Mouse (Mus musculus) c-Kit-positive CD71-positive TER-119-negative erythroid progenitor cells, embryonic 14.5 days (primary cell): ENCODE measurements at regions not wholly inside any gene's neighbourhood (a gene's known extent, or its start where the extent isn't known, plus 50 kb on each side); places are given as distances from the start of the nearest gene placed in this dataset.
A peak's percentile ranks its signal among the peaks of the same experiment; 100 is the strongest.

ENCODE experiments used
- DNase-seq: peaks from one replicate; pipeline ENCODE4 v3.0.0-alpha.2; 2013; ENCODE audit warnings: low read depth

- no peak for DNase-seq
These were observed 611.8 kb downstream of the Snca start for GRCm38 (mm10) chr6:60217840-60218239.

- peak; percentile 1 for DNase-seq
These were observed 628.1 kb downstream of the Snca start for GRCm38 (mm10) chr6:60201548-60201947.
